Mouse (Mus musculus) forebrain, embryonic 15.5 days (tissue): Measurements from ENCODE around the gene Tns2. TPM values are rescaled to one million over a fixed set of nuclear protein-coding genes. Genes with fewer than 3 reads are reported as not detected.
"Not testable (repeated sequence)": the region's sequence is repeated elsewhere in the genome, so short reads cannot be mapped to it uniquely, and the experiment has no call there.

Experiments
- ATAC-seq: fragments of 200-750 bp; cut with Nextera tagmentation; replicated peaks from 2 replicates; pipeline ENCODE4 v1.8.0; 2017; ENCODE audit warnings: mild to moderate bottlenecking, moderate TSS enrichment, moderate library complexity
- H3K27ac ChIP-seq: fragments of 300-500 bp; sonication (generic); replicated peaks from 2 replicates; pipeline ENCODE4 v1.5.1; 2015; ENCODE audit warnings: mild to moderate bottlenecking, inconsistent platforms
- H3K27me3 ChIP-seq: fragments of 300-500 bp; sonication (generic); 2 replicates; pipeline ENCODE4 v1.6.1; 2015; ENCODE audit warnings: inconsistent platforms
- H3K36me3 ChIP-seq: fragments of 300-500 bp; sonication (generic); 2 replicates; pipeline ENCODE4 v1.6.1; 2015; ENCODE audit warnings: mild to moderate bottlenecking, inconsistent platforms
- H3K4me1 ChIP-seq: fragments of 300-500 bp; sonication (generic); 2 replicates; pipeline ENCODE4 v1.6.1; 2015; ENCODE audit warnings: inconsistent platforms
- H3K4me2 ChIP-seq: fragments of 300-500 bp; sonication (generic); replicated peaks from 2 replicates; pipeline ENCODE4 v1.6.1; 2015; ENCODE audit warnings: mild to moderate bottlenecking, inconsistent platforms
- H3K4me3 ChIP-seq: fragments of 300-500 bp; sonication (generic); 2 replicates; pipeline ENCODE4 v1.5.1; 2015; ENCODE audit warnings: mild to moderate bottlenecking, inconsistent platforms
- H3K9ac ChIP-seq: fragments of 300-500 bp; sonication (generic); replicated peaks from 2 replicates; pipeline ENCODE4 v1.6.1; 2015; ENCODE audit warnings: mild to moderate bottlenecking, inconsistent platforms
- H3K9me3 ChIP-seq: fragments of 300-500 bp; sonication (generic); 2 replicates; pipeline ENCODE4 v1.6.1; 2016; ENCODE audit warnings: inconsistent platforms
- whole genome bisulfite sequencing: fragments of 180-500 bp; shearing (Covaris S2); methylation state at CpG from one replicate; pipeline ENCODE4 v1.1.7; 2015; ENCODE audit warnings: mixed read lengths; 5-methylcytosine and 5-hydroxymethylcytosine counted together
- polyA plus RNA-seq: library from polyadenylated mRNA; unstranded; fragments of >200 nt; fragmentation: Nextera tagmentation; extraction: Ambion mirVana; gene quantifications from 2 replicates; pipeline ENCODE4 v1.2.1, GENCODE M21; 2015

Tns2 gene
- polyA plus RNA-seq, 1 experiment from 2014 or later, result 4.9 TPM

DNA sequence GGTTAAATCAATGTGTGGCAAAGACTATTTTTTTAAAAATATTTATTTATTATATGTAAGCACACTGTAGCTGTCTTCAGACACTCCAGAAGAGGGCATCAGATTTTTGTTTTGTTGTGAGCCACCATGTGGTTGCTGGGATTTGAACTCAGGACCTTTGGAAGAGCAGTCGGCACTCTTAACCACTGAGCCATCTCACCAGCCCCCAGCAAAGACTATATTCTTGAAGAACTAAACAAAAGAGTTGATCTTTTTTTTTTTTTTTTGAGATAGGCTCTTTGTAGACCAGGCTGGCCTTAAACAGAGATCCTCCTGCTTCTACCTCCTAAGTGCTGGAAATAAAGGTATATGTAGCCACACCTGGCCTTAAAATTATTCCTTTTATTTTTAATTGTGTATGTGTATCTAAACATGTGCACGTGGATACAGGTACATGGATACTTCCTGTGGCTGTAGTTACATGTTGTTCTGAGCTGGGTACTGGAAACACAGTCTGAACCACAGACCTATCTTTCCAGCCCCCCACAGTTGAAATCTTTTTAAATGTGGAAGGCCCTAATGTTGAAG lies 23.0 kb upstream of the Tns2 start:
- WGBS, result 87% methylated on average over 2 of the region's 2 CpGs
- H3K27me3 ChIP-seq, result no peaks in the 10 kb centered on the region
- H3K4me3 ChIP-seq, result no peak overlapping the region
- H3K4me2 ChIP-seq, result no peak overlapping the region
- no peak for ATAC-seq
- peaks cover 4% of the 10 kb centered on the region for H3K36me3 ChIP-seq
- H3K9ac ChIP-seq, result no peak overlapping the region
- H3K4me1 ChIP-seq, result peaks cover 27% of the 10 kb centered on the region
- no peak overlapping the region for H3K27ac ChIP-seq
- no peaks in the 10 kb centered on the region for H3K9me3 ChIP-seq

GRCm38 (mm10) chr15:102079221-102079620 lies 21.0 kb upstream of the Tns2 start:
- H3K9ac ChIP-seq, result no peak overlapping the region

DNA sequence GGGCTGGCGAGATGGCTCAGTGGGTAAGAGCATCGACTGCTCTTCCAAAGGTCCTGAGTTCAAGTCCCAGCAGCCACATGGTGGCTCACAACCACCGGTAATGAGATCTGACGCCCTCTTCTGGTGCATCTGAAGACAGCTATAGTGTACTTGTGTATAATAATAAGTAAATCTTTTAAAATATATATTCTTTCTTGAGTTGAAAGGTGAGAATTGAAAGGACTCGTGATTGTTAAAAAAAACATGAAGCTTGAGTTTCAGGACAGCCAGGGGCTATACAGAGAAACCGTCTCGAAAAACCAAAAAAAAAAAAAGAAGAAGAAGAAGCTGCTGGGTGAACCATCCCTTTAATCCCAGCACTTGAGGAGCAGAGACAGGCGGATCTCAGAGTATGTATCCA lies 20.3 kb upstream of the Tns2 start:
- H3K4me2 ChIP-seq, H3K27ac ChIP-seq, H3K4me3 ChIP-seq, H3K27me3 ChIP-seq, H3K9ac ChIP-seq, H3K9me3 ChIP-seq, ATAC-seq: not testable (repeated sequence)
- Histone ChIP-seq H3K4me1 (peaks cover 15% of the 10 kb centered on the region), H3K36me3 (peaks cover 27% of the 10 kb centered on the region)
- 79% methylated on average over 8 of the region's 8 CpGs for WGBS

More at GRCm38 (mm10) chr15:102079221-102079620, 21.0 kb upstream of the Tns2 start:
- Histone ChIP-seq H3K4me3 (no peak overlapping the region), H3K4me2 (no peak overlapping the region), H3K27ac (no peak overlapping the region), H3K27me3 (no peaks in the 10 kb centered on the region), H3K4me1 (peaks cover 20% of the 10 kb centered on the region), H3K9me3 (no peaks in the 10 kb centered on the region), H3K36me3 (peaks cover 20% of the 10 kb centered on the region)
- no peak for ATAC-seq
- 83% methylated on average over 4 of the region's 4 CpGs for WGBS

DNA sequence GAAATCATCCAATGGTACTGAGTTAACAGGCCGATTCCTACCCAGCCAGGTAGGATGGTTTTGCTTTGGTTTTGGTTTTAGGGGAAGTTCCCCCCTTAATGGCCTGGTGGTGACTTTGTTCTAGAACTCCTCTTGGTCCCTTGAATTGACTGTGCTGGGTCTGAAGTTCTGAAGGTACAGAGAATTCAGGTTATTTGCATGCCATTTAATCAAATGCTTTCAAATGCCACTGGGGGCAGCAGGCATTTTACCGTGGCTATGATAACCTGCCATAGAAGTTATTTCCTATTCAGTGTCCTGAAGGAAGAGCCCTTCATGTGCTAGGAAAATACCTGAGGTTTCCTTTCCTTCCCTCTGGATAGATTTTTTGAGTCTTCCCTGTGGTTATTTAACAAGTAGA lies 19.8 kb upstream of the Tns2 start:
- Histone ChIP-seq H3K27me3 (no peaks in the 10 kb centered on the region), H3K4me2 (no peak overlapping the region), H3K36me3 (peaks cover 30% of the 10 kb centered on the region), H3K27ac (no peak overlapping the region), H3K4me1 (peaks cover 10% of the 10 kb centered on the region), H3K4me3 (no peak overlapping the region), H3K9me3 (no peaks in the 10 kb centered on the region), H3K9ac (no peak overlapping the region)
- WGBS, result 67% methylated on average over 2 of the region's 2 CpGs
- ATAC-seq, result no peak

- no peak overlapping the region for H3K27ac ChIP-seq
- no peak overlapping the region for H3K9ac ChIP-seq
- H3K27me3 ChIP-seq, result no peaks in the 10 kb centered on the region
- no peaks in the 10 kb centered on the region for H3K9me3 ChIP-seq
- peaks cover 46% of the 10 kb centered on the region for H3K36me3 ChIP-seq
- no peaks in the 10 kb centered on the region for H3K4me1 ChIP-seq
- H3K4me3 ChIP-seq, result no peak overlapping the region
- ATAC-seq, result no peak
- WGBS, result 93% methylated on average over 4 of the region's 4 CpGs
- H3K4me2 ChIP-seq, result no peak overlapping the region
Measured at GRCm38 (mm10) chr15:102082148-102082547, 18.1 kb upstream of the Tns2 start.

- H3K27ac ChIP-seq, result no peak overlapping the region
- no peak overlapping the region for H3K4me2 ChIP-seq
- no peaks in the 10 kb centered on the region for H3K4me1 ChIP-seq
- H3K36me3 ChIP-seq, result peaks cover 55% of the 10 kb centered on the region
- H3K9me3 ChIP-seq, result no peaks in the 10 kb centered on the region
- WGBS, result 84% methylated on average over 4 of the region's 4 CpGs
- H3K9ac ChIP-seq, result no peak overlapping the region
- no peak for ATAC-seq
- H3K4me3 ChIP-seq, result no peak overlapping the region
- no peaks in the 10 kb centered on the region for H3K27me3 ChIP-seq
Measured at GRCm38 (mm10) chr15:102083028-102083427, 17.2 kb upstream of the Tns2 start.

GRCm38 (mm10) chr15:102089914-102090585 lies 10.2 kb upstream of the Tns2 start:
- no peaks in the 10 kb centered on the region for H3K9me3 ChIP-seq
- H3K9ac ChIP-seq, result no peak overlapping the region
- H3K27ac ChIP-seq, result no peak overlapping the region
- no peaks in the 10 kb centered on the region for H3K4me1 ChIP-seq
- ATAC-seq, result no peak
- peaks cover 98% of the 10 kb centered on the region for H3K36me3 ChIP-seq
- H3K27me3 ChIP-seq, result no peaks in the 10 kb centered on the region
- H3K4me3 ChIP-seq, result no peak overlapping the region
- 90% methylated on average over 12 of the region's 12 CpGs for WGBS
- H3K4me2 ChIP-seq, result no peak overlapping the region

DNA sequence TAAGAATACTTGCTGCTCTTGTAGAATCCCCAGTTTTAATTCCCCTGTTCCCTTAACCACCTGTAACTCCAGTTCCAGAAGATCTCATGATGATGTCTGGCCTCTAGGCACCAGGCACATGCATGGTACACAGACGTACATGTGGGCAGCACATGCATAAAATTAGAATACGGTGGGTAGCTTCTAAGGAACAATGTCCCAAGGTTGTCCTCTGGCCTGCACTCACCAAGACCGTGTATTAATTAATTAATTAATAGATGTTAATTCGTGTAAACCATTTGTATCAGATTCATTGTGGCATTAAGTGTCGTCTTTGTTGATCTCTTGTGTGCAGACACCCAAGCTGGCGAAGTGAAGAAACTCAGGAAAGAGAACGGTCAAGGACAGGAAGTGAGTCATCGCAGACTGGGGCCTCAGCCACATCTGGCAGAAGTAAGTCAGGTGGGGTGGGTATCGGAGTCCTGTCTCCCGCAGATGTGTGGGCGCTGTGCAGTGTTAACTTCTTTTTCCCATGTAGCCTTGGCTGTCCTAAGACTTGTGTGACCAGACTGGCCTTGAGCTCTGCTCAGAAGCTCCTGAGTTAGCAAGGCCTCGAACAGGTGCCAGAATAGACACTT lies 9.0 kb upstream of the Tns2 start:
- no peak overlapping the region for H3K9ac ChIP-seq
- 92% methylated on average over 12 of the region's 12 CpGs for WGBS
- H3K27me3 ChIP-seq, result no peaks in the 10 kb centered on the region
- ATAC-seq, result no peak
- H3K4me2 ChIP-seq, result no peak overlapping the region
- H3K4me1 ChIP-seq, result no peaks in the 10 kb centered on the region
- no peak overlapping the region for H3K4me3 ChIP-seq
- H3K36me3 ChIP-seq, result peaks cover 99% of the 10 kb centered on the region
- no peak overlapping the region for H3K27ac ChIP-seq
- no peaks in the 10 kb centered on the region for H3K9me3 ChIP-seq

GRCm38 (mm10) chr15:102091688-102092087 lies 8.5 kb upstream of the Tns2 start:
- no peak overlapping the region for H3K9ac ChIP-seq
- no peak overlapping the region for H3K4me2 ChIP-seq
- H3K36me3 ChIP-seq, result peaks cover 99% of the 10 kb centered on the region
- H3K27ac ChIP-seq, result no peak overlapping the region
- ATAC-seq, result no peak
- H3K4me1 ChIP-seq, result no peaks in the 10 kb centered on the region
- no peaks in the 10 kb centered on the region for H3K9me3 ChIP-seq
- no peaks in the 10 kb centered on the region for H3K27me3 ChIP-seq
- 85% methylated on average over 1 of the region's 1 CpGs for WGBS
- H3K4me3 ChIP-seq, result no peak overlapping the region

DNA sequence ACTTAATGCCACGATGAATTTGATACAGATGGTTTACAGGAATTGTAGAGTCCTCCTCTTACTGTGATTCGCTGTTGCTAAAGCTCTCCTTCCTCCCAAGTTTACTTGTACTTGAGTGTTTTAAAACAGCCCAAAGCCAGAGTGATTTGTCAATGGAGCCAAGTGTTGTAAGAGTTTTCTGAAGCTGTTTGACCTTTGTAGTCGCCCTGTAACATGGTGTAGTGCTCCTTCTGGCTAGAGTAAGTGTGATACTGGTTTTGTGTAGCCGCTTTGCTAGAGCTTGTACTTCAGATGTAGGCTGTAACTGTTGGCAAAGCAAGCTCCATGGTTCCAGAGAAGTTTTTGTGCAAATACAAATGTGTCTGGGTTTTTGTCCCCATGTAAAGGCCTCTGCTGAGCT lies 8.0 kb upstream of the Tns2 start:
- Histone ChIP-seq H3K27ac (no peak overlapping the region), H3K4me1 (no peaks in the 10 kb centered on the region), H3K4me2 (no peak overlapping the region), H3K27me3 (no peaks in the 10 kb centered on the region), H3K36me3 (peaks cover 95% of the 10 kb centered on the region), H3K9ac (no peak overlapping the region), H3K9me3 (no peaks in the 10 kb centered on the region), H3K4me3 (no peak overlapping the region)
- ATAC-seq, result no peak
- WGBS, result 94% methylated on average over 4 of the region's 4 CpGs

GRCm38 (mm10) chr15:102094157-102094556 lies 6.1 kb upstream of the Tns2 start:
- H3K4me1 ChIP-seq, result no peaks in the 10 kb centered on the region
- no peak overlapping the region for H3K4me2 ChIP-seq
- no peaks in the 10 kb centered on the region for H3K9me3 ChIP-seq
- H3K27me3 ChIP-seq, result no peaks in the 10 kb centered on the region
- peaks cover 90% of the 10 kb centered on the region for H3K36me3 ChIP-seq
- WGBS, result 53% methylated on average over 2 of the region's 2 CpGs
- H3K4me3 ChIP-seq, result no peak overlapping the region
- ATAC-seq, result no peak
- H3K27ac ChIP-seq, result no peak overlapping the region
- no peak overlapping the region for H3K9ac ChIP-seq

DNA sequence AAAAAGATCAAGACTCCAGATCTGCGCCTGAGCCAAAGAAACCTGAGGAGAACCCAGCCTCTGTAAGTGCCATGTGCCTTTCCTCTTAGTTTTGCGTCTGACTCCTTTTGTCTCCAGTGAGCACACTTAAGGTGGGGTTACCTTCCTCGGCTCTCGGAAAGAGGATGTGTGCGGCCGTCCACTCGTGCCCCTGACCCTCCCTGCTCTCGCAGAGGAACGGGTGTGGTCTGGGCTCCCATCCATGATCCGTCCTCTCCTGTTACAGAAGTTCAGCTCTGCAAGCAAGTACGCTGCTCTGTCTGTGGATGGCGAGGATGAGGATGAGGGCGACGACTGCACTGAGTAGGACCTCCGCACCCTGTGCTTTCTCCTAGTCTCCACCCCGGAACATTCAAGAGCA lies 5.2 kb upstream of the Tns2 start:
- H3K4me2 ChIP-seq, result no peak overlapping the region
- H3K9me3 ChIP-seq, result no peaks in the 10 kb centered on the region
- 91% methylated on average over 16 of the region's 16 CpGs for WGBS
- H3K4me3 ChIP-seq, result no peak overlapping the region
- peaks cover 4% of the 10 kb centered on the region for H3K4me1 ChIP-seq
- H3K9ac ChIP-seq, result no peak overlapping the region
- no peak for ATAC-seq
- H3K27ac ChIP-seq, result no peak overlapping the region
- H3K36me3 ChIP-seq, result peaks cover 82% of the 10 kb centered on the region
- no peaks in the 10 kb centered on the region for H3K27me3 ChIP-seq
